Mouse (Mus musculus): ENCODE data around the gene Eps15l1.

GRCm38 (mm10) chr8:72380656-72381055 is 40.6 kb downstream of the Eps15l1 start:
- TF ChIP-seq CTCF (IDR thresholded peaks at IDR 0.05 in 2 of 3, conservative IDR thresholded peaks at IDR 0.05 in 1 of 3; ENCODE audit: control insufficient read depth in 1 of 3, insufficient read depth in 1 of 3, low read depth in 2 of 3, low read length in 3 of 3, poor library complexity in 1 of 3, severe bottlenecking in 1 of 3) (no peak), GATA1 (IDR thresholded peaks at IDR 0.05; ENCODE audit: low read depth, low read length) (no peak), EP300 (IDR thresholded peaks at IDR 0.05; ENCODE audit: low read depth in 1 of 2, low read length in 2 of 2) (no peak), RAD21 (IDR thresholded peaks at IDR 0.05; ENCODE audit: low read depth, low read length) (no peak), POLR2AphosphoS5 (IDR thresholded peaks at IDR 0.05; ENCODE audit: borderline replicate concordance, low read depth, low read length) (no peak), TBP (IDR thresholded peaks at IDR 0.05; ENCODE audit: low read depth, low read length) (no peak), KAT2A (conservative IDR thresholded peaks at IDR 0.05; ENCODE audit: low read depth, low read length) (no peak), MEF2A (IDR thresholded peaks at IDR 0.05; ENCODE audit: extremely low read depth, insufficient replicate concordance, low read depth, low read length, poor library complexity, severe bottlenecking) (no peak), CHD2 (IDR thresholded peaks at IDR 0.05; ENCODE audit: low read length) (no peak), GABPA (IDR thresholded peaks at IDR 0.05; ENCODE audit: low read depth, low read length) (no peak), NELFE (IDR thresholded peaks at IDR 0.05; ENCODE audit: low read depth, low read length) (no peak), POLR2A (IDR thresholded peaks at IDR 0.05; ENCODE audit: control insufficient read depth in 1 of 2, insufficient read depth in 1 of 2, low read depth in 1 of 2, low read length in 2 of 2, poor library complexity in 1 of 2) (no peak), ZKSCAN1 (IDR thresholded peaks at IDR 0.05; ENCODE audit: low read depth, low read length) (no peak)
